Mouse (Mus musculus): ENCODE measurements around the gene Wbp2. TPM values are rescaled to one million over a fixed set of nuclear protein-coding genes. Genes with fewer than 3 reads are reported as not detected.

Gene Wbp2
- polyA plus RNA-seq, 1 experiment: 253 TPM

DNA sequence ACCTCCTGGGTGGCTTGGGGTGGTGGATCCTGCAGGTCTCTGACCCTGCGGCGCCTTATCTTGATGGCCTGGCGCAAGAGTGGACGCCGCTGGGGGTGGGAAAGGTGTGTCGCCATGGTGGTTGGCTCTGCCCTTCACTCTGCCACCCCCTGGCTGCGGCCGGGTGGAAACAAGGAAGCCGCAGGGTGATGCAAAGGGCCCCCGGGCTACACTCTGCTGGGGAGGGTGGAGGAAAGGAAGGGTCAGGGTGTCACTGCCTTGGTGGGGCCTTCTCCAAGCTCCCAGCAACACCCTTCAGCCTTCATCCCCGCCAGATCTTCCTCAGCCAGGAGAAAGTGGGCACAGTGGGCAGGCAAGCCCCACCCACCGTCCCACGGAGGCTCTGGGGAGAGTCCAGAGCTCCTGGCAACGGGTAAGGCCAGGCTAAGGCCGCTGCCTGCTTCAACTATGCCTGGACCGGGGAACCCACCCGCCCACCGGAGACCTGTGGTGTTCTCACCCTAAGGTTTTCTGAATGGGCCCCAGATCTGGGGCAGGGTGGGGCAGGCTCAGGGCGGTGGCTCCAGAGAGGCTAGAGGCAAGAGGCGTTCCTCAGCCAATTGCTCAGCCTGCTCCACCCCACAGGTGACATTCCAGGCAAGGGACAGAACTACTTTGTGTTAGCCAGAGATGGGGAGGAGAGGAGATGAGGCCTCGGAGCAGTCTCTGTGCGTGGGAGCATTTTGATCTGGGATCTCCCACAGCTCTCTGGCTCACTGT, 9.2 kb downstream of the Wbp2 start, which contains the start of gene Unc13d:
TSS of gene Unc13d (minus strand) at position 516 of the 759 bp plus-strand sequence.
- H3K36me3 ChIP-seq (ENCODE audit: control insufficient read depth, insufficient read depth, low read length): no peaks in the 10 kb centered on the region
- H3K27me3 ChIP-seq (ENCODE audit: control insufficient read depth, insufficient read depth, low read length): no peaks in the 10 kb centered on the region
- 0 out of 2 replicates have a peak within 1 kb of the TSS, but pooled peaks have one; percentile 27 for H3K27ac ChIP-seq (ENCODE audit: control insufficient read depth, insufficient read depth, low read depth, low read length)
- H3K4me3 ChIP-seq (ENCODE audit: control insufficient read depth, low read depth, low read length): peak within 1 kb of the TSS; percentile 28
- H3K4me1 ChIP-seq (ENCODE audit: control insufficient read depth, insufficient read depth, low read length): peaks cover 10% of the 10 kb centered on the region
- TF ChIP-seq CTCF (IDR thresholded peaks at IDR 0.05; ENCODE audit: control insufficient read depth, insufficient read depth, insufficient replicate concordance, low read depth, low read length): no peak

- no peak for TF ChIP-seq POLR2A (IDR thresholded peaks at IDR 0.05; ENCODE audit: control insufficient read depth, low read depth, low read length)
- no peak for TF ChIP-seq CTCF (IDR thresholded peaks at IDR 0.05; ENCODE audit: control insufficient read depth, insufficient read depth, insufficient replicate concordance, low read depth, low read length)
- Histone ChIP-seq H3K27me3 (ENCODE audit: control insufficient read depth, insufficient read depth, low read length) (no peaks in the 10 kb centered on the region), H3K4me3 (ENCODE audit: control insufficient read depth, low read depth, low read length) (no peak overlapping the region), H3K36me3 (ENCODE audit: control insufficient read depth, insufficient read depth, low read length) (no peaks in the 10 kb centered on the region), H3K4me1 (ENCODE audit: control insufficient read depth, insufficient read depth, low read length) (peaks cover 10% of the 10 kb centered on the region), H3K27ac (ENCODE audit: control insufficient read depth, insufficient read depth, low read depth, low read length) (no peak overlapping the region)
Observed at GRCm38 (mm10) chr11:116076836-116077235, 10.0 kb downstream of the Wbp2 start.

GRCm38 (mm10) chr11:116076266-116076540, 10.6 kb downstream of the Wbp2 start:
- TF ChIP-seq CTCF (IDR thresholded peaks at IDR 0.05; ENCODE audit: control insufficient read depth, insufficient read depth, insufficient replicate concordance, low read depth, low read length) (no peak), POLR2A (IDR thresholded peaks at IDR 0.05; ENCODE audit: control insufficient read depth, low read depth, low read length) (no peak)
- Histone ChIP-seq H3K36me3 (ENCODE audit: control insufficient read depth, insufficient read depth, low read length) (no peaks in the 10 kb centered on the region), H3K27me3 (ENCODE audit: control insufficient read depth, insufficient read depth, low read length) (no peaks in the 10 kb centered on the region), H3K4me1 (ENCODE audit: control insufficient read depth, insufficient read depth, low read length) (peaks cover 10% of the 10 kb centered on the region), H3K4me3 (ENCODE audit: control insufficient read depth, low read depth, low read length) (no peak overlapping the region), H3K27ac (ENCODE audit: control insufficient read depth, insufficient read depth, low read depth, low read length) (no peak overlapping the region)

GRCm38 (mm10) chr11:116075539-116076265, 11.1 kb downstream of the Wbp2 start:
- Histone ChIP-seq H3K4me3 (ENCODE audit: control insufficient read depth, low read depth, low read length) (no peak overlapping the region), H3K4me1 (ENCODE audit: control insufficient read depth, insufficient read depth, low read length) (peaks cover 10% of the 10 kb centered on the region), H3K36me3 (ENCODE audit: control insufficient read depth, insufficient read depth, low read length) (no peaks in the 10 kb centered on the region), H3K27me3 (ENCODE audit: control insufficient read depth, insufficient read depth, low read length) (no peaks in the 10 kb centered on the region), H3K27ac (ENCODE audit: control insufficient read depth, insufficient read depth, low read depth, low read length) (no peak overlapping the region)
- TF ChIP-seq POLR2A (IDR thresholded peaks at IDR 0.05; ENCODE audit: control insufficient read depth, low read depth, low read length): no peak
- TF ChIP-seq CTCF (IDR thresholded peaks at IDR 0.05; ENCODE audit: control insufficient read depth, insufficient read depth, insufficient replicate concordance, low read depth, low read length): no peak

DNA sequence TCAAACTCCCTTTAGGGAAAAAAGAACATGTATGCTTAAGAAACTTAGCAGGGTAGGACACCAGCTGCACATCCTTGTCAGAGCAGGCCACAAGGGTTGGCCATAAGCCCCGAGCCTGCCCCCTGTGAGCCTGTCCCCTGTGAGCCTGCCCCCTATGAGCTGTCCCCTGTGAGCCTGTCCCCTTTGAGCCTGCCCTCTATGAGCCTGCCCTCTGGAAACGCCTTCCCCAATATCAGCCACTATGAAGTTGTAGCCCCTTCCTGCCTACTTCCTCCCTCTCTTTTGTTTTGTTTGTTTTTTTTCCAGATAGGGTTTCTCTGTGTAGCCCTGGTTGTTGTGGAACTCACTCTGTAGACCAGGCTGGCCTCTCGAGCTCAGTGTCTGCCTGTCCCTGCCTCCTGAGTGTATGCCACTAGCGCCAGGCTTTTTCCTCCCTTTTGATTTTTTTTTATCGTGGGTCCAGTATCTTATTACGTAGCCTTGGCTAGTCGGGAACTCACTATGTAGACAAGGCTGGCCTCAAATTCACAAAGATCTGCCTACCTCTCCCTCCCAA, 12.3 kb downstream of the Wbp2 start:
- peaks cover 10% of the 10 kb centered on the region for H3K4me1 ChIP-seq (ENCODE audit: control insufficient read depth, insufficient read depth, low read length)
- TF ChIP-seq CTCF (IDR thresholded peaks at IDR 0.05; ENCODE audit: control insufficient read depth, insufficient read depth, insufficient replicate concordance, low read depth, low read length): no peak
- H3K27ac ChIP-seq (ENCODE audit: control insufficient read depth, insufficient read depth, low read depth, low read length): no peak overlapping the region

GRCm38 (mm10) chr11:116072608-116073007, 14.2 kb downstream of the Wbp2 start:
- Histone ChIP-seq H3K27me3 (ENCODE audit: control insufficient read depth, insufficient read depth, low read length) (no peaks in the 10 kb centered on the region), H3K4me3 (ENCODE audit: control insufficient read depth, low read depth, low read length) (no peak overlapping the region), H3K36me3 (ENCODE audit: control insufficient read depth, insufficient read depth, low read length) (no peaks in the 10 kb centered on the region), H3K27ac (ENCODE audit: control insufficient read depth, insufficient read depth, low read depth, low read length) (no peak overlapping the region), H3K4me1 (ENCODE audit: control insufficient read depth, insufficient read depth, low read length) (peaks cover 4% of the 10 kb centered on the region)
- TF ChIP-seq CTCF (IDR thresholded peaks at IDR 0.05; ENCODE audit: control insufficient read depth, insufficient read depth, insufficient replicate concordance, low read depth, low read length): no peak
- TF ChIP-seq POLR2A (IDR thresholded peaks at IDR 0.05; ENCODE audit: control insufficient read depth, low read depth, low read length): no peak

More for the DNA sequence above, 12.3 kb downstream of the Wbp2 start:
- no peak overlapping the region for H3K4me3 ChIP-seq (ENCODE audit: control insufficient read depth, low read depth, low read length)
- H3K27me3 ChIP-seq (ENCODE audit: control insufficient read depth, insufficient read depth, low read length): no peaks in the 10 kb centered on the region
- H3K36me3 ChIP-seq (ENCODE audit: control insufficient read depth, insufficient read depth, low read length): no peaks in the 10 kb centered on the region

DNA sequence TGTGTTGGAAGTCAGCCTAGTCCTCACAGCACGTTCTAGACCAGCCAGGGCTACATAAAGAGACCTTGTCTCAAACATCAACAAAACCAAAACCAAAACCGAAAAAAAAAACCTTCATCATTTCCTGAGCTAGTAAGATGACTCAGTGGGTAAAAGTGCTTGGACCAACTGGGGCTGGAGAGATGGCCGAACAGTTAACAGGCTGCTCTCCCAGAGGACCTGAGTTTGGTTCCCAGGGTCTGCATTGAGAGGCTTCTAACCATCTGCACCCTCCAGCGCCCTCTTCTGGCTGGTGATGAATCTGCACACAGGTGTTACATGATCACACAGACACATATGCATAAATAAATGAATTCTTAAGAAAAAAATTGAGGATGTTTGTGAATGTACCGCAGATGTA, 15.3 kb downstream of the Wbp2 start:
- no peaks in the 10 kb centered on the region for H3K27me3 ChIP-seq (ENCODE audit: control insufficient read depth, insufficient read depth, low read length)
- no peak overlapping the region for H3K27ac ChIP-seq (ENCODE audit: control insufficient read depth, insufficient read depth, low read depth, low read length)
- peak; percentile 52; the same call in 1 of the 2 replicates for TF ChIP-seq CTCF (IDR thresholded peaks at IDR 0.05; ENCODE audit: control insufficient read depth, insufficient read depth, insufficient replicate concordance, low read depth, low read length)
- TF ChIP-seq POLR2A (IDR thresholded peaks at IDR 0.05; ENCODE audit: control insufficient read depth, low read depth, low read length): no peak
- H3K4me3 ChIP-seq (ENCODE audit: control insufficient read depth, low read depth, low read length): no peak overlapping the region
- no peaks in the 10 kb centered on the region; the same call in 1 of the 2 replicates for H3K4me1 ChIP-seq (ENCODE audit: control insufficient read depth, insufficient read depth, low read length)
- no peaks in the 10 kb centered on the region for H3K36me3 ChIP-seq (ENCODE audit: control insufficient read depth, insufficient read depth, low read length)

All from testis, adult 2 months (tissue).